Mouse (Mus musculus) gastrocnemius, postnatal 36 days (tissue): ENCODE results near the gene Fam71f2. TPM values are rescaled to one million over a fixed set of nuclear protein-coding genes. Genes with fewer than 3 reads are reported as not detected.

Experiments
- DNase-seq, 2 experiments: peaks; one replicate each; pipeline ENCODE4 v3.0.0; 2022
- intact Hi-C: fragments of 180-260 bp; cut with DNase I; formaldehyde crosslinking; loops from one replicate; pipeline ENCODE4 v1.15.1; 2025
- long read RNA-seq, 2 experiments: library from polyadenylated mRNA; stranded (forward); transcript quantifications; one replicate each; pipeline ENCODE4 v2.0.0; 2021
- total RNA-seq, 2 experiments: library from RNA; stranded (reverse); gene quantifications; 2 replicates each; pipeline ENCODE4 v1.2.3; 2021

Gene Fam71f2
- not detected for total RNA-seq
- long read RNA-seq, experiment 1 = 0 reads
- long read RNA-seq, experiment 2 = 0 reads

DNA sequence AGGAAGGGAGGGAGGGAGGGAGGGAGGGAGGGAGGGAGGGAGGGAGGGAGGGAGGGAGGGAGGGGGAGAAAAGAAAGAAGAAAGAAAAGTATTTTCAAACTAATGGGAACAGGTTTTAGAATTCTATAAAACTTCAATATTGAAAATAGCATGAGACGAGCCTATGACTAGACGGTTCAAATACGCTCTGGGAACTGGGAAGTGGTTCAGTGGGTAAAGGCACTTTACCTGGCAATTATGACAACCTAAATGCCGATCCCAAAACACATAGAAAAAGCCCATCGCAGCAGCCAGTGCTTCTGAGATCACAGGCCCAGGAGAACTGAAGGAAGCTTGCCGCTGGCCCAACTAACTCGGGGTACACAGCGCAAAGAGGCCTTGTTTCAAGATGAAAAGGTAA, at the start of gene Fam71f2:
Gene Fam71f2, plus strand, starts transcription at position 301 of the 400 bp plus-strand sequence.
- no peak for DNase-seq
- intact Hi-C loops = loop anchor here (2.0 kb wide), 3 partner anchors 38 to 108 kb away; no protein-coding TSS in a partner anchor

DNA sequence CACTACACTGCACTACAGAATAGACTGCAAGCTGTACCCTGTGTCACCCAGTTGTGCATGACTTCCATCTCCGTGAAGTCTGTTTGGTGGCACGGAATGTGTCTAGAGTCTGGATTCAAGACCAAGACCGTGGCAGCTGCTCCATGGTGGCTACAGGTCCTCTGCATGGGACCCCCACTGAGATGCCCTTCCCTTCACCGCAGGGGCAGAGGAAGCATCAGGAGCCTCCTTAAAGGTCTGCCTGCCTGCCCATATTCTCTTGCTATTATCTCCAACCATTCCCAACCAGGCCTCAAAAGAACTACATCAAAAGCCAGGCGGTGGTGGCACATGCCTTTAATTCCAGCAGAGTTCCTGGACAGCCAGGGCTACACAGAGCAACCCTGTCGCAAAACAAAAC, 49.0 kb upstream of the Fam71f2 start:
- no peak for DNase-seq
- intact Hi-C loops = no loop called here

DNA sequence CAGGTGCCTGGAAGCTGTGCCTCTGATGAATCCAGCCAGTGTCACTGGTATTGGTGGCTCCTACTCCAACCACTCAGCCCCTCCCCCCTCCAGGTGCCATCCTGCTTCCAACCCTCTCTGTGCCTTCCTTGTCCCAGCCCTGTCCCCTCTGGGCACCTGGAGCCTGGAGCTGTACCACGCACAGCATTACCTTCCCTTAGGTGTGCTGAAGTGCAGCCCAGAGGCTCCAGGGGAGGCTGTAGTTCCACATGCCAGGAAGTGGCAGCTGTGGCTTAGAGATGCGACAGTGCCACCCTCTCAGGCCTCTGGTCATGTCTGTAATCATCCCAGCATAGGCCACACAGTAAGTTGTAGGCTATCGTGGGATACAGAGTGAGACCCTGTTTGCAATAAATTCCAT, 47.6 kb upstream of the Fam71f2 start:
- intact Hi-C loops = no loop called here

DNA sequence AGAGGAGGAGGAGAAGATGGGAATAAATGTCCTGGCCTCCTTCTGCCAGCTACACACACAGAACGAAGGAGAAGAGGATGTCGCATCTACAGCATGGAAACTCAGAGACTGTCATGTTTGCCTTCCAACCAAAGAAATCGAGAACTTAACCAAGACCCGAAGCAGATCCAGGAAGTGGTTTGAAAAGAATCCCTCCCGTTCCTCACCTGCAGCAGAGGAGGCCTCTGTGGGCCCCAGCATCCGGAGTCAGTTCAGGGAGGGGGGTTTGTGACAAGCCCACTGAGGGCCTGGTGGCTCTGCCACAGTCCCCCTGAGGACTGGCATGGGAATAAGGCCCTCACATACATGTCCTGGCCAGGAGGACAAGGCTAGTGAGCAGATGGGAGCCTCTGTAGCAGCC, 47.1 kb upstream of the Fam71f2 start:
- DNase-seq = no peak
- intact Hi-C loops = no loop called here

More for the DNA sequence above, 47.6 kb upstream of the Fam71f2 start:
- no peak for DNase-seq

DNA sequence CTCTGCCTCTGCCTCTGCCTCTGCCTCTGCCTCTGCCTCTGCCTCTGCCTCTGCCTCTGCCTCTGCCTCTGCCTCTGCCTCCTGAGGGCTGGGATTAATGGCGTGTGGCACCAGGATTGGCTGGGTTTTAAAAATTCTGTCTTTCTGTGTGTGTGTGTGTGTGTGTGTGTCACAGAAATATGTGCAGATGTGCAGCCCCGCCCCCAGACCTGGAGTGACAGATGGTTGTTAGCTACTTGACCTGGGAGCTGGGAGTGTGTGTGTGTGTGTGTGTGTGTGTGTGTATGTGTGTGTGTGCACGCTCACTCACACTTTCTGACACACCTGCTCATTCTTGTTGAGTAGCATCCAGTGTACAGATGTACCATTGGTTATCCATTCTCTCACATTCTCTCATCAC, 45.7 kb upstream of the Fam71f2 start:
- DNase-seq = no peak
- intact Hi-C loops = no loop called here

DNA sequence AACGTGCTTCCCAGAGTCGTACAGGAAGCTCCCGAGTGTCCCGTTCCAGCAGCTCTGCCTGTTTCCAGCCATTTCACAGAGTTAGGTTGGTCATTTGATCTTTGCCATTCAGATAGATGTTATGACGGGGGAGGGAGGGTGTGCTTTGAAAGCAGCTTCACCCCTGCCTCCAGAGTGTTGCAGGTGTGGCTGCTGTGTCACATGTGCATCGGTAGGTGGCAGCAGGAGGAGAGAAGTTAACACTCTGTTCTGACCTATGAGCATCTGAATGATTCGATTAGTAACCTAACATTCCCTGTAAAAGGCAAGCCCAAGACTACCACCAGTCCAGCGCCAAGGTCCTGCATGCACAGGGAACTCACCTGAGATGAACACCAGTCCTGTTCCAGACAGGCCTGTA, 45.1 kb upstream of the Fam71f2 start:
- DNase-seq = no peak
- intact Hi-C loops = no loop called here

DNA sequence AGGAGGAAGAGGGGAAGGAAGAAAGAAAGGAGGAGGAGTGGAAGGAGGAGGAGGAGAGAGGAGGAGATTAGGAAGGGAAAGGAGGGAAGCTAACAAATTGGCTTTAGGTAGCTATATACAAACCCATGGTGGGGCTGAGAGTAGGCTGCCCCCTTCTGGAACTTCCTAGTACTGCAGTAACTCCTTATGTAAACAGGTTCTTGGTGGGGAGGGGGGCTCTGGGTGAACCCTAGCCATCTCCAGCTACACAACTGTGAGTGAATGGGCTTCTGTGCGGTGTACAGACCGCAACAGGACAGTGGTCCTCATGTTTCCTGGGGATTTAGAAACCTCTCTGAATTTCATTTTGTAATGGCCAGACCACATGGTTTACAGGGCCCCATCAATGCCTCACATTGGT, 38.6 kb upstream of the Fam71f2 start:
- peak in 1 of 2 experiments; percentile 20 for DNase-seq
- intact Hi-C loops = loop anchor here (1.0 to 2.0 kb wide), 2 partner anchors 36 to 38 kb away; partner anchors contain the start of gene Fam71f2

DNA sequence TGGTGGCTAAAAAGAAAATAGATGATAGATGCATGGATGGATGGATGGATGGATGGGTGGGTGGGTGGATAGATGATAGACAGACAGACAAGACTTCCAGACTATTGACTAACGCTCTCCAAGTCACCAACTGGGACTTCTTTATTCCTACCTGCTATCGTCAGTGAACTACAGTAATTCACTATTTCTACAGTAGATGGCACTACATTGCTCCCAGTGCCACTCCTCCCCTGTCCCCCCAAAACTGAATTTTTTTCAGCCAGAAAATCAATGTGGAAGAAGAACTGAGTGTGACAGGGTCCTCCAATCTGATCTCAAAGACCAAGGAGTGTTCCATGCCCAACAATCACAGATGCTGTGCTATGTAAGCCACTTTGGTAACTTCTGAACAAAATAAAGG, 37.7 kb upstream of the Fam71f2 start:
- intact Hi-C loops = loop anchor here (1.0 to 2.0 kb wide), 2 partner anchors 36 to 37 kb away; partner anchors contain the start of gene Fam71f2
- no peak for DNase-seq

DNA sequence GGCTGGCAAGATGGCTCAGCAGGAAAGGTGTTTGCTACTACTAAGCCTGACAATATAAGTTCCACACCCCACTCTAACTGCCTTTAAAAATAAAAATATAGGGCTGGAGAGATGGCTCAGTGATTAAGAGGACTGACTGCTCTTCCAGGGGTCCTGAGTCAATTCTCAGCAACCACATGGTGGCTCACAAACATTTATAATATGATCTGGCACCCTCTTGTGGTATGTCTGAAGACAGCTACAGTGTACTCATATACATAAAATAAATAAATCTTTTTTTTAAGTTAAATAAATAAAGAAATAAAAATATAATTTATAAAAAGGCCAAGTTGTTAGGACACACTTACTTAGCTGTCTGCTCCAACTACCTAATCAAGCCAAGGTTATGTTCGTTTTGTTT, 37.1 kb upstream of the Fam71f2 start:
- DNase-seq = no peak
- intact Hi-C loops = no loop called here

DNA sequence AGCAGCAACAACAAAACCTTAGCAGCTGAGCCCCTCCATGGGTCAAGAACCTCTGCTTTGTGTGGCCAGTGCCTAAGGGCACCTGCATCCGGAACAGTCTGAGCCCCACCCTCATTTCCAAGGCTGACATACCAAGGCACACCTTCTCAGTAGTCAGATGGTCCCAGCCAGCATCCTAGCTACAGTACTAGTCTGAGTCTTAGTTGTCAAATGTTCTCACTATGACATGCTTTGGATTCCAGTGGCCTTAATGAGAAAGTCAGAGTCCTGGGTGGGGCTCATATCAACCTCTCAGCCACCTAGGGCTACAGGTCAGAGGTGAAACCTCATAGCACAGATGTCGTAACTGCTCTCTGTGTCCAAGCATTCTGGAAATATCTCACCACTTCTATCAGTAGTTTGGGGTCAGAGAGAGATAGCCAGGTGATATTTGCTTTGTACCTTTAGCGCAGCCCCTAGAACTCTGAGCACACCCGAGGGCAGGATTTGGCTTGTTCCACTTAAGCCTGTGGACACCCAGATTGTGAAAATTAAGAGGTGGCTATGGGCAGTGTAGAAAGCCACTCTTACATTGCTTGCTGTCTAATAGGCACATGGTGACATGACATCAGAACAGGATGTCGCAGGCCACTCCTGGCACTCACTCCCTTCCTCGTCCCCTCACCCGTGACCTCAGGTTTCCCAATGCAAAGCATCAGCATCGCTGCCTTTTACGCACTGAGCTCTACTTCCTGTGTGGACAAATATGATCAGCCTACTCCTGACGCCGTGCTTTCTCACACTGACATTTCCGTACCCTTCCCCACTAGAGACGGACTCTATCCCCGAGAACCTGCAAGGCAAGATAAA, 33.9 kb upstream of the Fam71f2 start:
- DNase-seq = no peak
- intact Hi-C loops = no loop called here

DNA sequence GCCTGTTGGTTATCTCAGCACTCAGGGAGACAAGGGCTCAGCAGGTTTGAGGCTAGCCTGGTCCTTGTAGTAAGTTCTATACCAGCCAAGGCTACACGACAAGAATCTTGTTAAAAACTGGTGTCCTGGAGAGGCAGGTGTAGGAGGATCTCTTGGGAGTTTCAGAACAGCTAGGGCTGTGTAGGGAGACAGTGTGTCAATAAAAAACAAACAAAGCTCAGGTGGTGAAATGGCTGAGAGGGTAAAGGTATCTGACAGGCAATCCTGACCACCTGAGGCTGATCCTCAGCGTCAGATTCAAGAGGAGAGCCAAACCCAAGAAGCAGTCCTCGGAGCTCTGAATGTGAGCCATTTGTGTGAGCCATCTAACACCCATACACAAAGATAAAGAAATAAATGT, 33.2 kb upstream of the Fam71f2 start:
- intact Hi-C loops = no loop called here
- DNase-seq = no peak

DNA sequence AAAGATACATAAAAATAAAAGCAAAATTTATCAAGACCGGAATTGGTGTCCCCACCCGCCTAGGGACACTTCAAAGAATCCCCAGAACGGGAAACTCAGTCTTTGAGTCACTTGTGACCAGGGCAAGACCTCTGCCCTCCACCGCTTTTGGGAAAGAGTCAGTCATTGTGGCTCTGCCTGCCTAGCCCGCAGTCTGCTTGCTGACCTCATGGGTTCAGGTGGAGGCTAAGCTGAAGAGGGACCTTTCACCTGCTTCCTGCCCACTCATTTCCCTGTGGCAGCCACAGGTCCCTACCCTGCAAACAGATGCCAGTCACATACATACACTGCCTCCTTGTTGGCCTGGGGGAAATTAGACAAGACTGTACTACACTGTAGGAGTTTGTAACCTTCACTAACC, 32.8 kb upstream of the Fam71f2 start:
- DNase-seq = no peak
- intact Hi-C loops = no loop called here

DNA sequence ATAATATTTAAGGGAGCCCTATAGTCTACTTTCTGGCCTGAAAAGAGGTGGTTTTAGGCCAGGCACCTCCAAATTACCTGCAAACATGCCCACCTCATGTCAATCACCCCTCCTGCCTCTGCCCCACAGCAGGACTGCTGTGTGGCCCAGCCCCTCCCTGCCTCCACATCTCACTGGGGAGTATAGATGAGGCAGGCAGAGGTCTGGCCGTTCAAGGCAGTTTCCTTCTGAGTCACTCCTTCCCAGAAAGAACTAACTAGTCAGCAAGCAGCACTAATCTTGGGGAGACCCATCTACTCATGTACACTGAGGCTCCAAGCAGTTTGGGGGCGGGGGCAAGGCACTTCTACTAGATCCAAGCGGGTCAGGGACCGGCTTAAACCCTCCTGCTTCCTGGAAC, 32.3 kb upstream of the Fam71f2 start:
- intact Hi-C loops = no loop called here
- no peak for DNase-seq

DNA sequence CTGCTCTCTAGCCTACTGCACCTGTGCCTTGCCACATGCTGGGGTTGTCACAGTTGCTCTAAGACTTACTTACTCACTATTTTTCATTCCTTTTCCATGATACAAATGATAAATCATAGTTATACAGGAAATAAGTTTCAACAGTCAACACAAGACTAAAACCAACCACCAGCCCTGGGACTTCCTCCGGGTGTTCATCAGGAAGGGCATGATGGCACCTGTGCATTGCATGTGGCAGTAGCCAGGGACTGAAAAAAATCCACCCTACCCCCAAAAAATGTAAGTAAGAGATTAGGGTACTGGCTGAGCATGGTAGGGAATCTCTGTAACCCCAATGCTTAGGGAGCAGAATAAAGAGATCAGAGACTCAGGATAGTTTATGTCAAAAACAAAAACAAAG, 20.0 kb upstream of the Fam71f2 start:
- intact Hi-C loops = no loop called here
- DNase-seq = no peak

DNA sequence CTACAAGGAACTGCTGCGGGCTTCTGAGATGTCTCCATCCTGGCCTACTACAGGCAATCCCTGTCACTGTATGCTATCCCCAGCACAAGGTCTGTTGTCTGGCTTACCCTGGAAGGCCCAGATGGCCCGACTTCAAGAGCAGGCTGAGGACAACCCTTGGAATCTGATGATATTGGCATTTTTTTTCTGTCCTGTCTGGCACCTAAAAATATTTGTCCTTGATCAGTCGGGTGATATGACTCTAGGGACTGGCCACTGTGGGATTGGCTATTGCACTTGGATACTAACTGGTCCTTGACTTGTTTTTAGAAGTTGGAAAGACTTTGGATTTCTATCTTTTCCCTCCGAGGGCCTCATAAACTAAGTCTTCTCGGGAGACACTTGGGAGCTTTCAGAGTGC, 17.6 kb upstream of the Fam71f2 start:
- DNase-seq = no peak
- intact Hi-C loops = no loop called here

DNA sequence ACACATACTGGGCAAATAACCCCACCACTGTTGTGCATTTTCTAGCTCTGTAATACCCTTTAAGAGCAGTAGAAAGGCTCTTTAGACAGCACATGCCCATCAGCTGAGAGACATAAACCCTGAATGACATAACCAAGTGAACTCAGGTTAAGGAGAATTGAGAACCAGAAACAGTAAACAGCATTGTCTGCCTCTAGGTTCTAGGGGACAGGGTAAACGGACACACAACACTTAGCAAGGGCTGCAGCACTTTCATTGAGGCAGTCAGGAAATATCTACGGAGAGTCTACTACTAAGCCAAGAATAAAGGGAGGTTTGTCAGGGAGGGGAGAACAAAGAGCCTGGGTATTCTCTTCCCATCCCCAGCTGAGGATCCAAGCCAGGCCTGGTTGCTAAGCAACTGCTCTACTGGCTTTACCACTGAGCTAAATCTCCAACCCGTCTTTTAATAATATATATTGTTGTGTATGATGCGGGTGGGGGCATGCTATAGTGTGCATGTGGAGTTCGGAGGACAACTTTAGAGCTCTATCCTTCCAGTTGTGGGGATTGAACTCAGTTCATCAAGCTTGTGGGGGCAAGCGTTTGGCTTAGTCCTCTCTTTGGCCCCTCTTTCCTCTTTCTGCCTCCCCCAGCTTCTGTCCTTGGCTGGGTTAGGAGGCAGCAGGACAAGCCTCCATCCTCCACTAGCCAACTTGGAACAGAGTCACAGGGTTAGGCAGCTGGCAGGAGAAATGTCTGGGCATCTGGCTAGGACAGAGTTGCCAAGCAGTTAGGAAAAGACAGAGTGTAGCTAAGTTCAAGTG, 15.5 kb upstream of the Fam71f2 start:
- peak; percentile 40 to 55 for DNase-seq
- intact Hi-C loops = no loop called here

DNA sequence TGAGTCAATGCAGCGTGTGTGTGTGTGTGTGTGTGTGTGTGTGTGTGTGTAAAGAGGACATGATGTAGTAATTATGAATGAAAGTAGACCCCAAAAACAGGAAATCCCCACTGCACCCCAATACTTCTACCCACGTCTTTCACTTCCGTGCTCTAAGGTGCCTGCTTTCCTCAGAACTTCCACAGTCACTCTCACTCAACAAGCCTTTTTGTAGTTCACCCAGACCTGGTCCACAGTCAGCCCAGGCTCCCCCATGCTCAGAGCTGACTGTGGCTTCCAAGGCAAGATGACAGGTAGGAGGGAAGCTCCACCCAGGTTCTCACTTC, 15.0 kb upstream of the Fam71f2 start:
- intact Hi-C loops = no loop called here
- DNase-seq = no peak

DNA sequence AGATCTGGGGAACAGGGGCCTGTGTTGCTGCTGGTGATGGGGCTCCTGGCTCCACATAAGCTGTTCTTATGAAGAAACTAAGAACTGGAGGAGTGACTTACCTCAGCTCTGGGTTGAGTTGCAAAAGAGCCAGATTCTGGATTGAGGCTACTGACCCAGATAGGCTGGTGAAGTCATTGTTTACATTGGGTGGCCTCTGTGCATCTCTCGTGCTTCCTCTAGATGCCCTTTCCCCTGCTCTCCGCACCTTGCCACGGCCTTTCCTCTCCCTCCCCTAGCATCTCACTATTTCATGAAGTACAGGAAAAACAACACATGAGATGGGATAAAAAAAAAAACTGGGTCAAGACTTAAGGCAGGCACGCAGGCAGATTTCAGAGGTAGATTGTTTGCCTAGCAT, 12.5 kb upstream of the Fam71f2 start:
- no peak for DNase-seq
- intact Hi-C loops = no loop called here

DNA sequence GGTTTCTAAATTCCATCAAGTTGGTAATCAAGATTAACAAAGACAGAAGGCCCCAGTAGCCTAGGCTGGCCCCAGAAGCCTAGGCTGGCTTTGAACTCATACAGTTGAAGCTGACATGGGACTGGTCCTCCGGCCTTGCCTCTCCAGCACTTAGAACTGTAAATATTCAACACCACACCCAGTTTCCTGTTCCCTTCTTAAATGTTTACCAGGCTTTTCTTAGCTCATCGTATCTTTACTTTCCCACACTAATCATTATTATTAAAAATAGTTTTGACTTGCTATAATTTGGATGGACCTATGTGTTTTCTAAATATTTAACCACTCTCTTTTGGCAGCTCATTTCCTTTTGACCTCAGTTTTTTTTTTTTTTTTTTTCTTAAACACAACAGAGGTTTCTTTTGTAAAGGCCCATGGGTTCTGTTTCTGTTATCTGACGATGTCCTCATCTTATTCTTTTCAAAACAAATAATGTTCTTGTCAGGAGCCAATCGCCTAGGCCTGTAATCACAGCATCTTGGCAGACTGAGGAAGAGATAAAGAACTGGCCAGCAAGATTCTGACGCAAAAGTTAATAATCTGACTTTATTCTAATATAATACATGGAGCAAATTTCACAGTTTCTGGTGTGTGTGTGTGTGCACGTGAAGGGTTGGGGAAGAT, 10.3 kb upstream of the Fam71f2 start:
- DNase-seq = no peak
- intact Hi-C loops = no loop called here

DNA sequence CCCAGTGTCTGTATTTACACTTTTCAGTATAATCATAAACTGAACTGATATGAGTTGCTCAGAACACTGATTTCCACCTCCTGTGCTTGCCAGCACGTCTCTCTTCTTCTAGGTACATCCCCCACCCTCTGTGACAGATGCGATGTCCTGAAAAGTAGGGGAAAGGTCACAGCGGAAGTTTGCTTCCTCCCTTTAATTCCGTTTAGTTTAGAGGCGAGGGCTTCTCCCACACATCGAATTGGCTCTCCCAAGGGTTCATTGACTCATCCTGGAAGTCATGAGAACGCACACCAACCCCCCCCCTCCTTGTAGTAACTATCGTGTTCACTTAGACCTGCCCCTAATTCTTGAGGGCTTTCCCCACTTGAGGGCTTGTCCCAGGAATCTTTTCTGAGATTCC, 8.4 kb upstream of the Fam71f2 start:
- intact Hi-C loops = no loop called here
- DNase-seq = no peak
